Mouse (Mus musculus): Measurements from ENCODE around the gene Cox6b2. TPM values are rescaled to one million over a fixed set of nuclear protein-coding genes. Genes with fewer than 3 reads are reported as not detected.

The Cox6b2 gene
- polyA plus RNA-seq, 1 experiment = 1,707 TPM

GRCm38 (mm10) chr7:4792278-4793212 is 39.7 kb upstream of the Cox6b2 start, which contains the start of gene Rpl28:
Gene Rpl28 (plus strand): TSS chr7:4792874.
- H3K4me1 ChIP-seq (ENCODE audit: control insufficient read depth, insufficient read depth, low read length) = peaks cover 2% of the 10 kb centered on the region
- H3K27ac ChIP-seq (ENCODE audit: control insufficient read depth, insufficient read depth, low read depth, low read length) = peak within 1 kb of the TSS; percentile 82
- no peaks in the 10 kb centered on the region for H3K27me3 ChIP-seq (ENCODE audit: control insufficient read depth, insufficient read depth, low read length)
- no peak for TF ChIP-seq CTCF (IDR thresholded peaks at IDR 0.05; ENCODE audit: control insufficient read depth, insufficient read depth, insufficient replicate concordance, low read depth, low read length)
- peak; percentile 98 for TF ChIP-seq POLR2A (IDR thresholded peaks at IDR 0.05; ENCODE audit: control insufficient read depth, low read depth, low read length)
- H3K4me3 ChIP-seq (ENCODE audit: control insufficient read depth, low read depth, low read length) = peak within 1 kb of the TSS; percentile 86
- H3K36me3 ChIP-seq (ENCODE audit: control insufficient read depth, insufficient read depth, low read length) = peaks cover 2% of the 10 kb centered on the region; the same call in 1 of the 2 replicates

- TF ChIP-seq CTCF (IDR thresholded peaks at IDR 0.05; ENCODE audit: control insufficient read depth, insufficient read depth, insufficient replicate concordance, low read depth, low read length) (no peak), POLR2A (IDR thresholded peaks at IDR 0.05; ENCODE audit: control insufficient read depth, low read depth, low read length) (no peak)
- Histone ChIP-seq H3K4me1 (ENCODE audit: control insufficient read depth, insufficient read depth, low read length) (peaks cover 2% of the 10 kb centered on the region), H3K27me3 (ENCODE audit: control insufficient read depth, insufficient read depth, low read length) (no peaks in the 10 kb centered on the region), H3K4me3 (ENCODE audit: control insufficient read depth, low read depth, low read length) (peak within 1 kb of the TSS; percentile 74), H3K27ac (ENCODE audit: control insufficient read depth, insufficient read depth, low read depth, low read length) (0 out of 2 replicates have a peak within 1 kb of the TSS, but pooled peaks have one; percentile 0), H3K36me3 (ENCODE audit: control insufficient read depth, insufficient read depth, low read length) (no peaks in the 10 kb centered on the region)
Measured at GRCm38 (mm10) chr7:4789436-4789935, 36.6 kb upstream of the Cox6b2 start, which contains the start of gene Tmem238. Gene Tmem238 (minus strand): TSS chr7:4789656.

GRCm38 (mm10) chr7:4788499-4789435 is 35.9 kb upstream of the Cox6b2 start:
- H3K27me3 ChIP-seq (ENCODE audit: control insufficient read depth, insufficient read depth, low read length) = no peaks in the 10 kb centered on the region
- peaks cover 2% of the 10 kb centered on the region for H3K4me1 ChIP-seq (ENCODE audit: control insufficient read depth, insufficient read depth, low read length)
- TF ChIP-seq CTCF (IDR thresholded peaks at IDR 0.05; ENCODE audit: control insufficient read depth, insufficient read depth, insufficient replicate concordance, low read depth, low read length) = no peak
- TF ChIP-seq POLR2A (IDR thresholded peaks at IDR 0.05; ENCODE audit: control insufficient read depth, low read depth, low read length) = peak; percentile 29; the same call in 1 of the 2 replicates
- no peaks in the 10 kb centered on the region for H3K36me3 ChIP-seq (ENCODE audit: control insufficient read depth, insufficient read depth, low read length)
- peak overlapping the region; percentile 74 for H3K4me3 ChIP-seq (ENCODE audit: control insufficient read depth, low read depth, low read length)
- 0 out of 2 replicates have a peak overlapping the region, but pooled peaks have one; percentile 0 for H3K27ac ChIP-seq (ENCODE audit: control insufficient read depth, insufficient read depth, low read depth, low read length)

- no peak overlapping the region for H3K27ac ChIP-seq (ENCODE audit: control insufficient read depth, insufficient read depth, low read depth, low read length)
- no peaks in the 10 kb centered on the region for H3K27me3 ChIP-seq (ENCODE audit: control insufficient read depth, insufficient read depth, low read length)
Measured at GRCm38 (mm10) chr7:4783667-4784268, 30.9 kb upstream of the Cox6b2 start.

GRCm38 (mm10) chr7:4782759-4783158 is 29.9 kb upstream of the Cox6b2 start, which contains the start of the genes Il11 and Tmem190:
Gene Il11 (minus strand): TSS chr7:4782859.
Gene Tmem190 (plus strand): TSS chr7:4782937.
- H3K36me3 ChIP-seq (ENCODE audit: control insufficient read depth, insufficient read depth, low read length) = no peaks in the 10 kb centered on the region
- TF ChIP-seq CTCF (IDR thresholded peaks at IDR 0.05; ENCODE audit: control insufficient read depth, insufficient read depth, insufficient replicate concordance, low read depth, low read length) (no peak), POLR2A (IDR thresholded peaks at IDR 0.05; ENCODE audit: control insufficient read depth, low read depth, low read length) (no peak)
- H3K4me3 ChIP-seq (ENCODE audit: control insufficient read depth, low read depth, low read length) = peak within 1 kb of the TSS; percentile 87
- no peaks in the 10 kb centered on the region for H3K27me3 ChIP-seq (ENCODE audit: control insufficient read depth, insufficient read depth, low read length)
- H3K27ac ChIP-seq (ENCODE audit: control insufficient read depth, insufficient read depth, low read depth, low read length) = peak within 1 kb of the TSS; percentile 47
- peaks cover 2% of the 10 kb centered on the region for H3K4me1 ChIP-seq (ENCODE audit: control insufficient read depth, insufficient read depth, low read length)

More at GRCm38 (mm10) chr7:4783667-4784268, 30.9 kb upstream of the Cox6b2 start:
- TF ChIP-seq POLR2A (IDR thresholded peaks at IDR 0.05; ENCODE audit: control insufficient read depth, low read depth, low read length) (no peak), CTCF (IDR thresholded peaks at IDR 0.05; ENCODE audit: control insufficient read depth, insufficient read depth, insufficient replicate concordance, low read depth, low read length) (no peak)
- Histone ChIP-seq H3K4me1 (ENCODE audit: control insufficient read depth, insufficient read depth, low read length) (peaks cover 2% of the 10 kb centered on the region), H3K36me3 (ENCODE audit: control insufficient read depth, insufficient read depth, low read length) (no peaks in the 10 kb centered on the region), H3K4me3 (ENCODE audit: control insufficient read depth, low read depth, low read length) (peak overlapping the region; percentile 87)

- Histone ChIP-seq H3K27me3 (ENCODE audit: control insufficient read depth, insufficient read depth, low read length) (no peaks in the 10 kb centered on the region), H3K4me1 (ENCODE audit: control insufficient read depth, insufficient read depth, low read length) (peaks cover 6% of the 10 kb centered on the region), H3K4me3 (ENCODE audit: control insufficient read depth, low read depth, low read length) (peak overlapping the region; percentile 87), H3K36me3 (ENCODE audit: control insufficient read depth, insufficient read depth, low read length) (no peaks in the 10 kb centered on the region), H3K27ac (ENCODE audit: control insufficient read depth, insufficient read depth, low read depth, low read length) (peak overlapping the region; percentile 47)
- no peak for TF ChIP-seq CTCF (IDR thresholded peaks at IDR 0.05; ENCODE audit: control insufficient read depth, insufficient read depth, insufficient replicate concordance, low read depth, low read length)
- TF ChIP-seq POLR2A (IDR thresholded peaks at IDR 0.05; ENCODE audit: control insufficient read depth, low read depth, low read length) = no peak
Measured at GRCm38 (mm10) chr7:4782130-4782529, 29.2 kb upstream of the Cox6b2 start.

Data from testis, adult 2 months (tissue).